Mouse (Mus musculus): Measurements from ENCODE around the gene Herc3.

DNA sequence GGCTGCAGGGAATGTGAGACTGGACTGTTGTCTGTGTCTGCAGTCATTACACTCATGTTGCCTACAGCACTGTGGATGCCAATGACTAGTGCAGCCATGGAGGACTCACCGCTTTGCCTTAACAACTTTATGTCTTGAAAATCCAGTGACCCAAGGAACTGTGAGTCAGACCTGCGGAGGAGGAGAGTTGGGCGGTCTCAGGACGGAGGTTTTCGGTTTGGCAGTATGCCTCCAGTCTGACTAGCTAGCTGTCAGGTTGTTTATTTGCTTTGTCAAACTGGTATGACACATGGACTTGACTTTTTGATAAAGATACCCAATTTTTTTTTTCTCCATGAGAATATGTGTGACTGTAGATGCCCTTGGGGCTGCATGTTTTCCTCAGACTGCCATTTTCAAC, 16.6 kb downstream of the Herc3 start:
- no peak for TF ChIP-seq CTCF (IDR thresholded peaks at IDR 0.05; ENCODE audit: borderline replicate concordance, extremely low read depth, insufficient read depth, insufficient read length)
- no peak for TF ChIP-seq POLR2A (IDR thresholded peaks at IDR 0.05; ENCODE audit: borderline replicate concordance, extremely low read depth, insufficient read depth, insufficient read length, poor library complexity, severe bottlenecking)

Measured in brain, embryonic 14.5 days (tissue).